Mouse (Mus musculus): ENCODE measurements around the gene Topbp1. TPM values are rescaled to one million over a fixed set of nuclear protein-coding genes. Genes with fewer than 3 reads are reported as not detected.

The Topbp1 gene
- total and polyA plus RNA-seq, 3 experiments: 95.0 to 141 (median 104) TPM

GRCm38 (mm10) chr9:103357893-103358292, 52.9 kb downstream of the Topbp1 start:
- H3K27ac ChIP-seq (ENCODE audit: insufficient read depth, low read depth): no peak overlapping the region
- in situ Hi-C loops (cut with MboI; ENCODE audit: low pct_ligation_motif_present, low pct_unique_long_range_greater_than_20kb, low sequenced_read_pairs): no loop called here
- DNase-seq (ENCODE audit: extremely low read depth): no peak

GRCm38 (mm10) chr9:103358545-103358944, 53.5 kb downstream of the Topbp1 start:
- no peak overlapping the region for H3K4me2 ChIP-seq (ENCODE audit: insufficient read depth, low read depth, poor library complexity, severe bottlenecking)
- in situ Hi-C loops (cut with MboI; ENCODE audit: low pct_ligation_motif_present, low pct_unique_long_range_greater_than_20kb, low sequenced_read_pairs) (no loop called here), dilution Hi-C loops (cut with MboI; ENCODE audit: extremely low pct_ligation_motif_present, extremely low pct_unique_long_range_greater_than_20kb, low sequenced_read_pairs) (no loop called here)
- H3K9ac ChIP-seq (ENCODE audit: insufficient read depth, low read depth): no peak overlapping the region
- no peak for DNase-seq (ENCODE audit: extremely low read depth)
- peaks cover 69% of the 10 kb centered on the region for H3K79me2 ChIP-seq (replicated peaks; ENCODE audit: control insufficient read depth, extremely low read depth, insufficient read depth, poor library complexity, severe bottlenecking)
- H3K4me3 ChIP-seq (replicated peaks in 1 of 3; ENCODE audit: low read depth in 2 of 3, low read length in 2 of 3, poor library complexity in 1 of 3): no peak overlapping the region
- H3K27ac ChIP-seq (ENCODE audit: insufficient read depth, low read depth): no peak overlapping the region
- H3K4me1 ChIP-seq (ENCODE audit: control insufficient read depth in 1 of 2, insufficient read depth in 2 of 2): peaks cover 2 to 44% of the 10 kb centered on the region in 2 experiments; a peak in 2 of 4 replicates
- H3K27me3 ChIP-seq (replicated peaks): no peaks in the 10 kb centered on the region
- H3K9me3 ChIP-seq (replicated peaks; ENCODE audit: low read length): no peaks in the 10 kb centered on the region
- TF ChIP-seq JUND (conservative IDR thresholded peaks at IDR 0.05; ENCODE audit: low read depth, low read length): no peak
- TF ChIP-seq ZNF384 (IDR thresholded peaks at IDR 0.05; ENCODE audit: low read depth, low read length): 0 out of 2 replicates have a peak, but pooled peaks have one; percentile 12
- peaks cover 35 to 64% of the 10 kb centered on the region in 2 experiments for H3K36me3 ChIP-seq (replicated peaks in 1 of 2; ENCODE audit: control insufficient read depth in 1 of 2, insufficient read depth in 1 of 2, low read length in 1 of 2)

More at GRCm38 (mm10) chr9:103357893-103358292, 52.9 kb downstream of the Topbp1 start:
- H3K27me3 ChIP-seq (replicated peaks): no peaks in the 10 kb centered on the region
- no peak overlapping the region for H3K9ac ChIP-seq (ENCODE audit: insufficient read depth, low read depth)
- peaks cover 2 to 44% of the 10 kb centered on the region in 2 experiments; a peak in 2 of 4 replicates for H3K4me1 ChIP-seq (ENCODE audit: control insufficient read depth in 1 of 2, insufficient read depth in 2 of 2)
- dilution Hi-C loops (cut with MboI; ENCODE audit: extremely low pct_ligation_motif_present, extremely low pct_unique_long_range_greater_than_20kb, low sequenced_read_pairs): no loop called here
- H3K9me3 ChIP-seq (replicated peaks; ENCODE audit: low read length): no peaks in the 10 kb centered on the region
- H3K4me3 ChIP-seq (replicated peaks in 1 of 3; ENCODE audit: low read depth in 2 of 3, low read length in 2 of 3, poor library complexity in 1 of 3): no peak overlapping the region
- H3K79me2 ChIP-seq (replicated peaks; ENCODE audit: control insufficient read depth, extremely low read depth, insufficient read depth, poor library complexity, severe bottlenecking): peaks cover 63% of the 10 kb centered on the region
- H3K36me3 ChIP-seq (replicated peaks in 1 of 2; ENCODE audit: control insufficient read depth in 1 of 2, insufficient read depth in 1 of 2, low read length in 1 of 2): peaks cover 38 to 61% of the 10 kb centered on the region in 2 experiments
- no peak overlapping the region for H3K4me2 ChIP-seq (ENCODE audit: insufficient read depth, low read depth, poor library complexity, severe bottlenecking)
- TF ChIP-seq ZMIZ1 (IDR thresholded peaks at IDR 0.05; ENCODE audit: low read depth, low read length): no peak
- TF ChIP-seq CTCF (conservative IDR thresholded peaks at IDR 0.05 in 1 of 2, IDR thresholded peaks at IDR 0.05 in 1 of 2; ENCODE audit: low read depth in 2 of 2, low read length in 2 of 2): peak in 1 of 2 experiments; percentile 40; a peak in 1 of 4 replicates
- no peak for TF ChIP-seq MYC (IDR thresholded peaks at IDR 0.05; ENCODE audit: low read depth, low read length)
- no peak for TF ChIP-seq USF1 (IDR thresholded peaks at IDR 0.05; ENCODE audit: low read depth, low read length)
- no peak for TF ChIP-seq CHD2 (IDR thresholded peaks at IDR 0.05; ENCODE audit: low read length)
- no peak for TF ChIP-seq KAT2A (IDR thresholded peaks at IDR 0.05; ENCODE audit: insufficient replicate concordance, low read length)

- Histone ChIP-seq H3K9ac (ENCODE audit: insufficient read depth, low read depth) (no peak overlapping the region), H3K36me3 (replicated peaks in 1 of 2; ENCODE audit: control insufficient read depth in 1 of 2, insufficient read depth in 1 of 2, low read length in 1 of 2) (peaks cover 33 to 64% of the 10 kb centered on the region in 2 experiments), H3K27me3 (replicated peaks) (no peaks in the 10 kb centered on the region), H3K9me3 (replicated peaks; ENCODE audit: low read length) (no peaks in the 10 kb centered on the region), H3K4me2 (ENCODE audit: insufficient read depth, low read depth, poor library complexity, severe bottlenecking) (no peak overlapping the region), H3K27ac (ENCODE audit: insufficient read depth, low read depth) (no peak overlapping the region), H3K79me2 (replicated peaks; ENCODE audit: control insufficient read depth, extremely low read depth, insufficient read depth, poor library complexity, severe bottlenecking) (peaks cover 83% of the 10 kb centered on the region), H3K4me1 (ENCODE audit: control insufficient read depth in 1 of 2, insufficient read depth in 2 of 2) (peaks cover 2 to 44% of the 10 kb centered on the region in 2 experiments; a peak in 2 of 4 replicates), H3K4me3 (replicated peaks in 1 of 3; ENCODE audit: low read depth in 2 of 3, low read length in 2 of 3, poor library complexity in 1 of 3) (no peak overlapping the region)
- no peak for DNase-seq (ENCODE audit: extremely low read depth)
- TF ChIP-seq ZKSCAN1 (IDR thresholded peaks at IDR 0.05; ENCODE audit: borderline replicate concordance, low read depth, low read length): no peak
- TF ChIP-seq HCFC1 (IDR thresholded peaks at IDR 0.05; ENCODE audit: low read depth, low read length): no peak
- peak; percentile 57; the same call in 1 of the 2 replicates for TF ChIP-seq JUND (conservative IDR thresholded peaks at IDR 0.05; ENCODE audit: low read depth, low read length)
- 0 out of 2 replicates have a peak, but pooled peaks have one; percentile 14 for TF ChIP-seq JUN (IDR thresholded peaks at IDR 0.05; ENCODE audit: insufficient read depth, low read depth, low read length)
- TF ChIP-seq IRF4 (IDR thresholded peaks at IDR 0.05; ENCODE audit: low read depth, low read length): no peak
- no peak for TF ChIP-seq CHD1 (IDR thresholded peaks at IDR 0.05; ENCODE audit: low read depth, low read length)
- TF ChIP-seq MAZ (IDR thresholded peaks at IDR 0.05; ENCODE audit: low read depth, low read length): no peak
- no peak for TF ChIP-seq PAX5 (IDR thresholded peaks at IDR 0.05; ENCODE audit: low read length)
- TF ChIP-seq ZC3H11A (IDR thresholded peaks at IDR 0.05; ENCODE audit: low read depth, low read length): no peak
- no peak for TF ChIP-seq BHLHE40 (IDR thresholded peaks at IDR 0.05; ENCODE audit: low read depth, low read length)
- no peak for TF ChIP-seq NELFE (IDR thresholded peaks at IDR 0.05; ENCODE audit: low read depth, low read length)
- no peak for TF ChIP-seq MAFK (IDR thresholded peaks at IDR 0.05; ENCODE audit: insufficient replicate concordance, low read length)
- TF ChIP-seq ZMIZ1 (IDR thresholded peaks at IDR 0.05; ENCODE audit: low read depth, low read length): no peak
- TF ChIP-seq UBTF (IDR thresholded peaks at IDR 0.05; ENCODE audit: low read depth, low read length): no peak
- TF ChIP-seq MYC (IDR thresholded peaks at IDR 0.05; ENCODE audit: low read depth, low read length): no peak
- no peak for TF ChIP-seq POLR2A (IDR thresholded peaks at IDR 0.05; ENCODE audit: low read depth, low read length)
- TF ChIP-seq CHD2 (IDR thresholded peaks at IDR 0.05; ENCODE audit: low read length): no peak
- dilution Hi-C loops (cut with MboI; ENCODE audit: extremely low pct_ligation_motif_present, extremely low pct_unique_long_range_greater_than_20kb, low sequenced_read_pairs): no loop called here
- in situ Hi-C loops (cut with MboI; ENCODE audit: low pct_ligation_motif_present, low pct_unique_long_range_greater_than_20kb, low sequenced_read_pairs): no loop called here
Measured at GRCm38 (mm10) chr9:103360642-103361041, 55.6 kb downstream of the Topbp1 start.

Measured in CH12.LX (cell line).